Mouse (Mus musculus) gastrocnemius, postnatal 25 days (tissue): Measurements from ENCODE around the gene AB124611. TPM values are rescaled to one million over a fixed set of nuclear protein-coding genes. Genes with fewer than 3 reads are reported as not detected.
"Not testable (repeated sequence)": the region's sequence is repeated elsewhere in the genome, so short reads cannot be mapped to it uniquely, and the experiment has no call there.

Source experiments
- DNase-seq: peaks from one replicate; pipeline ENCODE4 v3.0.0; 2022
- long read RNA-seq, 2 experiments: library from polyadenylated mRNA; stranded (forward); transcript quantifications; one replicate each; pipeline ENCODE4 v2.0.0; 2021
- total RNA-seq, 2 experiments: library from RNA; stranded (reverse); gene quantifications; 1 replicate in 1 of 2; 2 replicates in 1 of 2; pipeline ENCODE4 v1.2.3; 2021

Gene AB124611
- under 1 TPM; 0.56 to 0.67 TPM for total RNA-seq
- long read RNA-seq, experiment 1 = 0 reads
- long read RNA-seq, experiment 2, partial matches to known transcripts = 1 of 1 reads
- long read RNA-seq, experiment 2, other reads (novel, unspliced or antisense) = 0 of 1 reads

GRCm38 (mm10) chr9:21525937-21526633 is at the start of gene AB124611:
AB124611 (plus strand) TSS chr9:21526176.
- no peak for DNase-seq

- no peak for DNase-seq
These were observed 48.3 kb upstream of the AB124611 start for GRCm38 (mm10) chr9:21477707-21478106.

- no peak for DNase-seq
These were observed 41.9 kb upstream of the AB124611 start for GRCm38 (mm10) chr9:21484065-21484464.

GRCm38 (mm10) chr9:21488246-21488645 is 37.7 kb upstream of the AB124611 start:
- not testable (repeated sequence) for DNase-seq

- no peak for DNase-seq
These were observed 35.3 kb upstream of the AB124611 start for GRCm38 (mm10) chr9:21490696-21491095.

GRCm38 (mm10) chr9:21493907-21494306 is 32.1 kb upstream of the AB124611 start:
- no peak for DNase-seq

- DNase-seq = no peak
These were observed 31.2 kb upstream of the AB124611 start for GRCm38 (mm10) chr9:21494726-21495125.

- peak; percentile 76 for DNase-seq
These were observed 29.5 kb upstream of the AB124611 start for GRCm38 (mm10) chr9:21496308-21497049.

GRCm38 (mm10) chr9:21497050-21497542 is 28.9 kb upstream of the AB124611 start:
- DNase-seq = no peak

- no peak for DNase-seq
These were observed 28.3 kb upstream of the AB124611 start for GRCm38 (mm10) chr9:21497664-21498063.

- DNase-seq = no peak
These were observed 27.6 kb upstream of the AB124611 start for GRCm38 (mm10) chr9:21498284-21498902.

- no peak for DNase-seq
These were observed 22.6 kb upstream of the AB124611 start for GRCm38 (mm10) chr9:21503352-21503751.

- DNase-seq = no peak
These were observed 20.2 kb upstream of the AB124611 start for GRCm38 (mm10) chr9:21505767-21506166.

GRCm38 (mm10) chr9:21507753-21508430 is 18.1 kb upstream of the AB124611 start:
- no peak for DNase-seq

GRCm38 (mm10) chr9:21508871-21509404 is 17.0 kb upstream of the AB124611 start:
- no peak for DNase-seq

- peak; percentile 94 for DNase-seq
These were observed 15.9 kb upstream of the AB124611 start, which contains the start of gene Tmed1 for GRCm38 (mm10) chr9:21509772-21510688. Tmed1 (minus strand) TSS chr9:21510252.

GRCm38 (mm10) chr9:21510689-21511015 is 15.3 kb upstream of the AB124611 start:
- no peak for DNase-seq

- DNase-seq = no peak
These were observed 14.9 kb upstream of the AB124611 start for GRCm38 (mm10) chr9:21511052-21511451.

GRCm38 (mm10) chr9:21513466-21513865 is 12.5 kb upstream of the AB124611 start:
- DNase-seq = no peak

GRCm38 (mm10) chr9:21517947-21518495 is 8.0 kb upstream of the AB124611 start:
- DNase-seq = no peak
